Mouse (Mus musculus) hindbrain, embryonic 10.5 days (tissue): ENCODE measurements around the gene Tpcn2. TPM values are rescaled to one million over a fixed set of nuclear protein-coding genes. Genes with fewer than 3 reads are reported as not detected.

ENCODE experiments used
- DNase-seq: peaks from one replicate; pipeline ENCODE4 v3.0.0-alpha.2; 2017; ENCODE audit warnings: low spot score
- H3K27ac ChIP-seq: fragments of 300-500 bp; sonication (generic); 2 replicates; pipeline ENCODE4 v1.5.1; 2016; ENCODE audit warnings: mild to moderate bottlenecking, moderate library complexity
- H3K27me3 ChIP-seq: fragments of 300-500 bp; sonication (generic); 2 replicates; pipeline ENCODE4 v1.6.1; 2016; ENCODE audit warnings: mild to moderate bottlenecking; ENCODE audit not compliant: poor library complexity, insufficient read depth, severe bottlenecking
- H3K36me3 ChIP-seq: fragments of 300-500 bp; sonication (generic); 2 replicates; pipeline ENCODE4 v1.6.1; 2016; ENCODE audit warnings: mild to moderate bottlenecking, moderate library complexity
- H3K4me1 ChIP-seq: fragments of 300-500 bp; sonication (generic); replicated peaks from 2 replicates; pipeline ENCODE4 v1.6.1; 2016; ENCODE audit warnings: mild to moderate bottlenecking
- H3K4me3 ChIP-seq: fragments of 300-500 bp; sonication (generic); 2 replicates; pipeline ENCODE4 v1.5.1; 2016; ENCODE audit warnings: mild to moderate bottlenecking, moderate library complexity
- H3K9me3 ChIP-seq: fragments of 300-500 bp; sonication (generic); 2 replicates; pipeline ENCODE4 v1.6.1; 2016; ENCODE audit warnings: mild to moderate bottlenecking, moderate library complexity
- WGBS: fragments of 180-500 bp; shearing (Covaris S2); methylation state at CpG from one replicate; pipeline ENCODE4 v1.1.7; 2016; 5-methylcytosine and 5-hydroxymethylcytosine counted together
- polyA plus RNA-seq: library from polyadenylated mRNA; unstranded; fragments of >200 nt; fragmentation: Nextera tagmentation; extraction: Ambion mirVana; gene quantifications from 2 replicates; pipeline ENCODE4 v1.2.1, GENCODE M21; 2016

Gene Tpcn2
- polyA plus RNA-seq, 1 experiment from 2014 or later: 5.7 TPM

DNA sequence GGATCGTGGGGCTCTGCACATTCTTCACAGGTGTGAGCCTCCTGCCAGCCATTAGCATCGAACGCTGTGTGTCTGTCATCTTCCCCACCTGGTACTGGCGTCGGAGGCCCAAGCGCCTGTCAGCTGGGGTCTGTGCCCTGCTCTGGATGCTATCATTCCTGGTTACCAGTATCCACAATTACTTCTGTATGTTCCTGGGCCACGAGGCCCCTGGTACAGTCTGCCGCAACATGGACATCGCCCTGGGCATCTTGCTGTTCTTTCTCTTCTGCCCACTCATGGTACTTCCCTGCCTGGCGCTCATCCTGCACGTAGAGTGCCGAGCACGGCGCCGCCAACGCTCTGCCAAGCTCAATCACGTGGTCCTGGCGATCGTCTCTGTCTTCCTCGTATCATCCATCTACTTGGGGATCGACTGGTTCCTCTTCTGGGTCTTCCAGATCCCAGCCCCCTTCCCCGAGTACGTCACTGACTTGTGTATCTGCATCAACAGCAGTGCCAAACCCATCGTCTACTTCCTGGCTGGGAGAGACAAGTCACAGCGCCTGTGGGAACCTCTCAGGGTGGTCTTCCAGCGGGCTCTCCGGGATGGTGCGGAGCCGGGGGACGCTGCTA is 24.4 kb upstream of the Tpcn2 start:
- 80% methylated on average over 30 of the region's 30 CpGs for WGBS
- H3K4me3 ChIP-seq: no peak overlapping the region
- H3K27me3 ChIP-seq: peaks cover 3% of the 10 kb centered on the region
- H3K9me3 ChIP-seq: no peaks in the 10 kb centered on the region
- no peaks in the 10 kb centered on the region for H3K36me3 ChIP-seq
- peaks cover 16% of the 10 kb centered on the region for H3K4me1 ChIP-seq
- no peak overlapping the region for H3K27ac ChIP-seq
- DNase-seq: no peak

- peaks cover 21% of the 10 kb centered on the region for H3K4me1 ChIP-seq
- no peaks in the 10 kb centered on the region for H3K9me3 ChIP-seq
- WGBS: 91% methylated on average over 10 of the region's 10 CpGs
- H3K4me3 ChIP-seq: no peak overlapping the region
- no peak overlapping the region for H3K27ac ChIP-seq
- no peak for DNase-seq
- H3K36me3 ChIP-seq: no peaks in the 10 kb centered on the region
- peaks cover 3% of the 10 kb centered on the region for H3K27me3 ChIP-seq
Observed at GRCm38 (mm10) chr7:145307636-145308035, 23.8 kb upstream of the Tpcn2 start.

DNA sequence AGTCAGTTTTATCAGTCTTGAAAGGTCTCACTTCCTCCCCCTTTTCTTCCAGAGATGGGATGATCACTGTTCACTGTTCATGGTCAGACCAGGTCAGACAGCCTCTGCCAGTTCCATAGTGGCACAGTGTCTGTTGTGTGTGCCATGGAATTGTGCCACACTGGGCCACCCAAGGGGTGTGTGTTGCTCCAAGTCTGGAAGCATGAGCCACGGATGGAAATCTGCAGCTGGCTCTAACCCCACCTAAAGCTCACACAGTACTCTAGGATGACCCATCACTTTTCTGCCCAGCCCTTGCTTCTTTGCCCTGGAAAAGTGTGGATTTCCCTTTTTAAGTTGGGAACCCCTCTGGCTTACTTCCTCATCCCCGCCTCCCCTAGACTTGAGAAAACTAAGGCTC is 20.3 kb upstream of the Tpcn2 start:
- Histone ChIP-seq H3K9me3 (no peaks in the 10 kb centered on the region), H3K4me3 (no peak overlapping the region), H3K36me3 (no peaks in the 10 kb centered on the region), H3K27me3 (no peaks in the 10 kb centered on the region; the same call in 1 of the 2 replicates), H3K27ac (no peak overlapping the region), H3K4me1 (peaks cover 43% of the 10 kb centered on the region)
- 83% methylated on average over 2 of the region's 2 CpGs for WGBS
- DNase-seq: no peak

- H3K27me3 ChIP-seq: no peaks in the 10 kb centered on the region; the same call in 1 of the 2 replicates
- H3K27ac ChIP-seq: peak overlapping the region; percentile 82
- H3K36me3 ChIP-seq: no peaks in the 10 kb centered on the region
- 6% methylated on average over 20 of the region's 20 CpGs for WGBS
- H3K4me3 ChIP-seq: peak overlapping the region; percentile 43
- no peaks in the 10 kb centered on the region for H3K9me3 ChIP-seq
- peaks cover 40% of the 10 kb centered on the region for H3K4me1 ChIP-seq
- DNase-seq: peak; percentile 91
Observed at GRCm38 (mm10) chr7:145302488-145303285, 18.9 kb upstream of the Tpcn2 start.

GRCm38 (mm10) chr7:145301341-145302005 is 17.7 kb upstream of the Tpcn2 start:
- Histone ChIP-seq H3K36me3 (no peaks in the 10 kb centered on the region), H3K4me3 (no peak overlapping the region), H3K9me3 (no peaks in the 10 kb centered on the region), H3K4me1 (peaks cover 40% of the 10 kb centered on the region), H3K27me3 (no peaks in the 10 kb centered on the region; the same call in 1 of the 2 replicates), H3K27ac (no peak overlapping the region)
- no peak for DNase-seq
- 91% methylated on average over 6 of the region's 6 CpGs for WGBS

DNA sequence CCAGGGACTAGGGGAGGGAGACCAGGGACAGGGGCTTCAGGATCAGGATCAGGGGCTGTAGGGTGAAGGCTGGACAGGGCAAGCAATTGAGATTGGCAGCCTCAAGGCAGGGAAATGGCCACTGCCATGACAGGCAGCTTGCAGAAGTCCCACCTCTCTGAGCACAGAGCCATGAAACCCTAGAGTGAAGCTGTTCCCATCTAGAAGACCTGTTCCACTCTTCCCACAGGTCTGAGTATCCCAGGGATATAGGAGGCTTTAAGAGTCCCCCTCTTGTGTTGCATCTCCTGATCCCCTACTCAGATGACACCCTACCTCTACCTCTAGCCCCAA is 17.2 kb upstream of the Tpcn2 start:
- Histone ChIP-seq H3K27me3 (no peaks in the 10 kb centered on the region; the same call in 1 of the 2 replicates), H3K4me1 (peaks cover 40% of the 10 kb centered on the region), H3K36me3 (no peaks in the 10 kb centered on the region), H3K27ac (no peak overlapping the region), H3K9me3 (no peaks in the 10 kb centered on the region), H3K4me3 (no peak overlapping the region)
- DNase-seq: no peak

DNA sequence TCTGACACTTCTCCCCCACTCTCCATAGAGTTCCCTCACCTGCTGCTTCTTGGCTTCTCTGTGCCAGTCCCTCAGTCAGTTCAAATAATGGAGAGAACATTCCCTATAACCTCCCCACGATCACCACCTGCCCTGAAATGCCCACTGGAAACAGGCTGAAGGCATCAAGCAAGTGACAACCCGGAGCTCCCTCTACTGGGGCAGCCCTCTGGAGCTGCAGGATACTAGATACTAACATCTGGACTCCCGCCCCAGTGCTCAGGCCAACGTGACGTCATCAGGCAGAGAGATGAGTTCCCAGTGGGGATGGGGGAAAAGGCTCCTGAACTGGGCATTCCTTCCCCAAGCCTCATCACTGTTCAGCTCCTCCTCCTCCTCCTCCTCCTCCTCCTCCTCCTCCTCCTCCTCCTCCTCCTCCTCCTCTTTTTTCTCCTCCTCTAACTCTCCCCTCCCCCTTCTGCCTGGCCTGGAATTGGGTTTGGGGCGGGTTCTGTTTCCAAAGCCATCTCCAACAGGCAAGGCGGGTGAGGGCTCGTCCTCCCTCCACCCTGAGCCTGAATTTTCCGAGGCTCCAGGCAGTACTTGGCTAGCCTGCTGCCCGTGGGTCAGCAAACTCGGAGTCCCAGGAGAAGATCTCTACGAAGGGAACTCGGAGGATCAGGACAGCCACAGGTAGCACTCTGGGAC is 16.7 kb upstream of the Tpcn2 start, which contains the start of gene Mrgprf:
Mrgprf (plus strand) TSS at position 508 of the 687 bp plus-strand sequence.
- 39% methylated on average over 13 of the region's 13 CpGs for WGBS
- no peak within 1 kb of the TSS for H3K27ac ChIP-seq
- no peaks in the 10 kb centered on the region for H3K9me3 ChIP-seq
- H3K4me1 ChIP-seq: peaks cover 40% of the 10 kb centered on the region
- no peak within 1 kb of the TSS for H3K4me3 ChIP-seq
- H3K27me3 ChIP-seq: no peaks in the 10 kb centered on the region; the same call in 1 of the 2 replicates
- DNase-seq: no peak
- H3K36me3 ChIP-seq: no peaks in the 10 kb centered on the region

GRCm38 (mm10) chr7:145299562-145300320 is 15.9 kb upstream of the Tpcn2 start:
- Histone ChIP-seq H3K4me1 (peaks cover 40% of the 10 kb centered on the region), H3K36me3 (no peaks in the 10 kb centered on the region), H3K27ac (no peak overlapping the region), H3K9me3 (no peaks in the 10 kb centered on the region), H3K27me3 (no peaks in the 10 kb centered on the region; the same call in 1 of the 2 replicates), H3K4me3 (no peak overlapping the region)
- WGBS: 64% methylated on average over 7 of the region's 7 CpGs
- peak; percentile 30 for DNase-seq

- Histone ChIP-seq H3K27ac (no peak overlapping the region), H3K27me3 (no peaks in the 10 kb centered on the region; the same call in 1 of the 2 replicates), H3K9me3 (no peaks in the 10 kb centered on the region), H3K4me1 (peaks cover 40% of the 10 kb centered on the region), H3K36me3 (no peaks in the 10 kb centered on the region), H3K4me3 (no peak overlapping the region)
- 61% methylated on average over 3 of the region's 3 CpGs for WGBS
- no peak for DNase-seq
Observed at GRCm38 (mm10) chr7:145298666-145299490, 15.1 kb upstream of the Tpcn2 start.

DNA sequence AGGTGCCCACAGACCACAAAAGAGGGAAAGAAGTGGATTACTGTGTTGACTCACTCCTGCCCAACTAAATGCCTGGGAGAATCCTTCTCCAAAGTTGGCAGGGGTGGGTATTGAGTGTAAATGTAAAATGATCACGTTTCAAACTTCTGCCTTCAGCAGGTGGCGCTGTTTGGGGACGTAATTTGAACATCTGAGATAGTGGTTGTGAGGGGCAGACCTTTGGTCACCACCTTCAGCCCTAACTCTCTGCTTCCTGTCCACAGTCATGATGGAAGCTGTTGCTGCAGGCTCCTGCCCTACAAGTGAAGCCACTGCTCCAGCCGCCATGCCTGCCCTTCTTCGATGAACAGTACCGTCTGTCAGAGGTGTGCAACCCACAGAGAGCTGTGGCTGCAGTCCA is 10.0 kb upstream of the Tpcn2 start:
- Histone ChIP-seq H3K9me3 (no peaks in the 10 kb centered on the region), H3K27ac (no peak overlapping the region), H3K4me3 (no peak overlapping the region), H3K4me1 (peaks cover 10% of the 10 kb centered on the region), H3K27me3 (no peaks in the 10 kb centered on the region), H3K36me3 (no peaks in the 10 kb centered on the region)
- DNase-seq: no peak
- 36% methylated on average over 6 of the region's 6 CpGs for WGBS

DNA sequence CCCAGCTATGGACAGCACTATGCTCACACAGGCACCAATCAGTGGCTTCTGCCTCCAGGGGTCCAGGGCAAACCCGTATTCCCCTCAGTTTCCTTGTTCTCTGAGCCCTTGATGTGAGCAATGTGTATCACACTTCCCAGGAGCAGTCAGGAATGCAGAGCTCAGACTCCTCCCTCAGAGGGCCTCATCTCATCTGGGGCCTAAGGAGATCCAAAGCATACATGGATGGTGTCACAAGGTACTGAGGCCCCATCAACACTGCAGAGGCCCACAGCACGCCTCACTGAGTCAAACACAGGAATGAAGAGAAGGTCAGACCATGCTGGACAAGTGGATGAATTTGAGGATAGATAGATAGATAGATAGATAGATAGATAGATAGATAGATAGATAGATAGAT is 8.9 kb upstream of the Tpcn2 start:
- Histone ChIP-seq H3K36me3 (no peaks in the 10 kb centered on the region), H3K27me3 (no peaks in the 10 kb centered on the region), H3K9me3 (no peaks in the 10 kb centered on the region), H3K27ac (no peak overlapping the region), H3K4me3 (no peak overlapping the region), H3K4me1 (peaks cover 14% of the 10 kb centered on the region)
- no peak for DNase-seq
- 60% methylated on average over 2 of the region's 2 CpGs for WGBS
